Mouse (Mus musculus): ENCODE results near the gene Ndufa12.

The Ndufa12 gene

DNA sequence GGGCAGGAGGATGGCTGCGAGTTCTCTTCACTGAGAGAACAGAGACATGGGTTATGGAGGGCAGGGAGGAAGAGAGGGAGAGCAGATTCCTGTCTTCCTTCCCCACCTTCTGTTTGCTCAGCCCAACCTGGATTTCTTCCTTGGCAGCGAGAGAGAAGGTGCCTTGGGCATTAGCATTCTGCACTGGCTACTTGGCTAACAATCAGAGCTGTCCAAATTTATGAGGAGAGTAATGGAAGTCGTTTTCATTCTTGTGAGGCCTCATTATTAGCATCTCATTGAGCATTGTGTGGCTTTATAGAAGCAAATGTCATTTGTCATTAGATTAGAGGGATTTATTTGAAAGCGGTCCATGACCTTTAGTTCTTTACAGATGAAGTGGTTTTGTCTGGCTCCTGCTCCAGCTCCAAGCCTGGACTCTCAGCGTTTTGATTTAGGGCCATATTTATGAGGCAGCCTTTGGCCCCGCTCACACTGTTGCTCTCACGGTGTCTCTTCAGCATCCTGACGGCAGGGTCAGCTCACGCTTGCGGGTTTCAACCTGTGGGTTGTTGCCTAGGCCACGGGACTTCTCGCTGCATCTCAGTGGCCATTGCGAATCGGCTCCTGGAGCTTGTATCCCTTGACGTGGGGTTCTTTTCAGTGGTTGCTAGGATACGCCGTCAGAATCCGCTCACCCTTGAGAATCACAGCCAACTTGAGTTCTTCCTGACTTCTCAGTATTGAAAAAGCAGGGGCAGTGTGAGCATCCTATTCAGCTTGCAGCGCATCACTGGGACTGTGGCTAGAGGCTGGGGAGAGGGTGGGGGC is 31.9 kb downstream of the Ndufa12 start:
- DNase-seq (ENCODE audit: low read depth, low spot score) = no peak

DNA sequence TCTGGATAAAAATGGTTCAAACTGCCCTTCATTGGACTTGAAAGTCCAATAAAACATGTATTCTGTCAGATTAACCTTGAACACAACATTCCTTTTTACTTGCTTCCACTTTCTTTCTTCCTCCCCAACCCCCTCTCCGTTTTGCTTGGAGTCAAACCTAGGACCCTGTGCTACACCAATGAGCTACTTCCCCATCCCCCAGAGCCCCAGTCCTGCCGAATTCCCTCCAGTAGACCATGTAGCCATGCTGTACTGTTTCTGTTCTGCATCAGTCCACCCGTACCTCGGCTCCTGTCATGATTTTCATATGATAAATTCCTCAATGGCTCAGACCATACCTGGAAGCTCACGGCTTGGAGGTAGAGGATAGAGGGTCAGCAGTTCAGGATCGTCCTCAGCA is 32.5 kb downstream of the Ndufa12 start:
- no peak for DNase-seq (ENCODE audit: low read depth, low spot score)

DNA sequence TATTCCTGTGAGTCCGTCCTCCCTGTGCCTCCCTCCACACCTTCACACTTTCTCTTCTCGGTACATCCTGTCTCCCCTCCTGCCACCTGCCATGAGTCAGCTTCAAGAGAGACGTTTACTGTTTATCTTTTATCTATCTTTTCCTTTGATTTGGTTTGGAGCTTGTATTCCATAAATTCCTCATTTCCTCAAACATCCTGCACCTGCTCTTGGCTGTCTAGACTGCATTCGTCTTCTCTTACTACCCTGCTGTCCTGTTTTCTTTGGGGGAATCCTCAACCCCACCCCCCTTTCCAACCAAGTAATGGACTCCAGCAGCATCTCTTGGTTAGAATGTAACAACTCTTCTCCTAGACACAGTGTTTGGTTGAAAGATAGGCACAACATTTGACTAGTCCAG is 36.7 kb downstream of the Ndufa12 start:
- DNase-seq (ENCODE audit: low read depth, low spot score) = no peak

DNA sequence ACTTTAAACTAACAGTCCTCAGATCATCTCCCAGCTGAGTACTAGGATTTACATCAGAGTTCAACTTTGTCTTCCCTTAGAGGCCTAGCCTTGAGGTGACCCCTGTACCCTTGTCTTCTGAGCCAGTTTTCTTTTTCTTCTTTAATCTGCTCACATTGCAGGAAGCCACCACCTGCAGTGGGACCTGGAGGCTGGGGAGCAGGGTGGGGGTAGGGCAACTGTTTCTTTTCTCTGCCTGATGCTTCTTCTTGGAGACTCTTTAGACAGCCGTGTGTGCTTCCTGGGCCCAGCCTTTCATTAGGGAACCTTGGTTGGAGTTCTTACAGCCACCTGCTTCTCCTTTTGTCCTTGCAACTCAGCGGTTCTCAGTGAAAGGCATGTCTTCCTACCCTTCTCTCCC is 42.8 kb downstream of the Ndufa12 start:
- no peak for DNase-seq (ENCODE audit: low read depth, low spot score)

DNA sequence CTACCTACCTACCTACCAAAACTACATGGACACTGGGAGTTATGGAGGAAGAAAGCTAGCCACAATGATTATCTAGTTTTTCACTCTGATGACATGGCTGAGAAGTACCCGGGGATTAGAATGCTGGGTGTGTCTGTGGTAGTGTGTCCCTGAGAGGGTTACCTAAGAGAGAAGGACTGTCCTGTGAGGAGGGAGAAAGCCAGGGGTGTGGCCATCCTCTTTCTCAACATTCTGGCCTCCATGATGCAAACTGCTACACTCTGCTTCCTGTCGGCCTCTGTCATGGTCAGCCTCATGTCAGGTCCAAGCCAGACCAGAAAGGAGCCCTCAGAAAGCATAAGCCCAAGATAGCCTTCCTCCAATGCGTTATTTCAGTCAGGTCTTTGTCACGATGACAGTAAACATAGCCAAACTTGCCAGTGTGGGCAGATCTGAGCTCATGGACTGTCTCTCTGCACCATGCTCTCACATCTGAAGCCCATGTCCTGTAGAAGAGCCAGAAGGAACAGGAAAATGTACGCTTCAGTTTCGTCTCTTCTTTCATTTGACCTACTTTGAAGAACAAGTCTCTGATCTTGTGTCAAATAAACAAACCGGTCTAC is 49.3 kb downstream of the Ndufa12 start:
- DNase-seq (ENCODE audit: low read depth, low spot score) = no peak

DNA sequence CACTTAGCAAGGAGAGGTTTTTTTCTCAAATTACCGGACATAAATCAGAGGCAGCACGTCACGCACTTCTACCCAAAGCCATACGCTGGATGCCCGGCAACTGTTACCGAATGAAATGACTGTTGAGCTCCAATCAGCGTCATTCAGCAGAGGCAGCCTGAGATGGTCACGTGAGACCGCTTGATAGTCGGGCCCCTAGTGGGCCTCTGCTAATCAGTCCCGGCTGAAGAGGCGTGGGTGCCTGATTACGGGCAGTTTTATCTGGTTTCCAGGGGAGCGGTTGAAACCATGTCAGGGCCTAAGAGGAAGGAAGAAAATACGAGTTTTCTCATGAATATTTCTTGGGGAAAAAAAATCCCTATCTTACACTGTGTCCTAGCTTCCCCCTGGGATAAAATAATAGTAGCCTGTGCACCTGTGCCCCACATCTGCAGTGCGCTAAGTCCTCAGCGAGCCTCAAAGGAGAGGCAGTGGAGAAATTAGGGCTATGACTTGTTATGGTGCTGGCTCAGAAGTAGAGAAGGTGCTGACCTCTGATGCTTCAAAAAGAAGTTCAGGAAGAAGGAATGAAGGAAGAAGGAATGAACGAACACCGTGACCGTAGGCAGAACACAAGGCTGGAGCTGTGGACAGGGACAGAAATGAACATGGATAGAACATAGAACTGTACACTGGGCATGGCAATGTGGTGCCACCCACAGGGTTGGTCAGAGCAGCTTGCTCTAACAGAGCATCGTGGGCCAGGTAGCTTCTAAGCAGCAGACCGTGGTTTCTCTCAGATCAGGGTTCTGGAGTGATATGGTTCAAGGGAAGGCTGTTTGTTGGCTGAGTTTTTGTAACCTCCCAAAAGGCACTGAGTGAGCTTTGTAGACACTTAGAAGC is 51.3 kb downstream of the Ndufa12 start:
- no peak for DNase-seq (ENCODE audit: low read depth, low spot score)

DNA sequence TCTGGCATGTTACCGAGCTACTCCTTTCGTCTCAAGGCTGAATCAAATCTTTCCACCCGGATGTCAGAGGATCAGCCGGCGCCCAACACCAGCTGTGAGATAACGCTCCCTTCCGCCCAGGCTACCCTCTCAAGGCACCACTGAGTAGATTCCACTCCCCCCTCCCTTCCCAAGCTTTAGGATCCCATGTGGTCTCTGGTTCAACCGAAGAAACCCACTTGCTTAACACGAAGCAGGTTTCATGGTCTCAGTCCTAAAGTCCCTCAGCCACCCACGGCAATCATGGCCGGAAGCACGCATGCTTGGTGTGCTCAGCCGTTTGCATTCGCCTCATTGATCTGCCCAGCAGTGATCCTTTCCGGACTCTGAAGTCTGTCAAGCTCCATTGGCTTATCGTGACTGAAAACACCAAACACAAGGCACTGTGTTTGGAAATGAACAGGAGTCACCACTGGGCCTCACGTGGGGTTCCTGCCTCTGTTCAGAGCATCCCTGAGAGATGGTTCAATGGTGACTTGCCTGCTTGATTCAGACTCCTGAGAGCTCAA is 54.8 kb downstream of the Ndufa12 start:
- DNase-seq (ENCODE audit: low read depth, low spot score) = no peak

DNA sequence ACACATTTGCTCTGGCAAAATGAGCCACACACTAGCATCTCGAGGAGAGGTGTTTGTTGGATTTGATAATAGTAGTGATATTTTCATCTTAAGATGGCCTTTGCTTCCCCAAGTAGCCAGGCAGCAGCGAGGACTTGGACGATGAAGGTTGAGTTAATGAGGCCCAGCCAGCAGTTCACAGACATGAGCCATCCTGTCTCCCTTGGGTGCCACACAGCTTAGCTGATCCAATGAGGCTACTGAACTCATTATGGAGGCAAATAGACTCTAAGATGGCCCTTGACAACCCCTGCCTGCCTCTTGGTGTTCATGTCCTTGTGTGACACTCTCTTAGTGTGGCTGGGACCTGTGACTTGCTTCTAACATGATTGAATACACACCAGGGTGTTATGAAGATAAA is 56.2 kb downstream of the Ndufa12 start:
- DNase-seq (ENCODE audit: low read depth, low spot score) = no peak

- no peak for DNase-seq (ENCODE audit: low read depth, low spot score)
Measured at GRCm38 (mm10) chr10:94255744-94256143, 57.2 kb downstream of the Ndufa12 start.

DNA sequence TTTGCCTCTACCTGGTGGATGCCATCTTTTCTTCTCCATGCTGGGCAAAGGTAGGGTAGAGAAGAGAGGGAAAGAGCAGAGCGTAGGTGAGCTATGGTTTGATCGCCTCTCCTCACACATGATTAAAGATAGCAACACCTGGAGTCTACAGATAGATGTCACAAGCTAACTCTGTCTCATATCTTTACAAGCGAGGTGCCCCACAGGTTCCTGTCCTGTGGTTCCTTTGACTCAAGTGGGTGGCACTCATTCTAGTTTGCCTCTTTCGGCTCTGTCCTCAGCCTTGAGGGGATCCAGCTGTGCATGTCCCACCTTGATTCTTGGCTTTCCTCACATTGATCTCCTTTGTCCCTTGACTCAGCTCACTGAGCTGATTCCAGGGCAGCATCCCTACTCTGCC is 58.0 kb downstream of the Ndufa12 start:
- DNase-seq (ENCODE audit: low read depth, low spot score) = no peak

DNA sequence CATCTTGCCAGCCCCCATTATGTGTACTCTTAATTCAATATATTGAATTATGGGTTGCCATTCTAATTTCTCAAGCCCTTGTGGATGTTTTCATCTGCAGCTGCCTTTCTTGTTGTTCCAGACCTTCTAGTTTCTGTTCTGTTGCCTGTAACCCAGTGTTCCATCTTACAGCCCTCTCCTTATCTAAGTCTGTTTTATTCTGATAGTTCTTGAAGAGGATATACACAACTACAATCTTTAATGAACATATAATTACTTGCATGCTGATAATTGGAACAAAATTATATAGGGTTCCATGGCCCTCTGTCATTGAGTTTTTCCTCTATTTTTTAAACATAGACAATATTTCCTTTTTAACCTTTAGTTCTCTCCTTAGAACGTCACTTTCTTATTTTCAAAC is 62.0 kb downstream of the Ndufa12 start:
- DNase-seq (ENCODE audit: low read depth, low spot score) = no peak

DNA sequence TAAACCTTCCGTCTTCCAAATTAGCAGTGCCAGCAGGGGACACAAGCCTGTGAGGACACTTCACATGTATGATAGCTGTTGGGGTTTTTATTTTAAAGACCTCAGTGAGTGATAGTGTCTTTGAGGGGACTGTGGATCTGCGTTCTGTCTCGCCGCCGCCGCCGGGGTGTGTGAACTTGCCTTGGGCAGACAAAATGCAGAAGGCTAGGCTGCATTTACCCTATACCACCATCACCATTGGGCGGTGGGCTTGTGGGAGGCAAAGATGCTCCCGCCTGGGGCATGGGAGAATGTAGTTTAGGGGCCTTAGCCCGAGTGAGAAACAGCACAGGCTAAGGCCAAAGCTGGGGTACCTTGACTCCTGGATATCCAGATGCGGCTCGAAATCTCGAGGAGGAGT is 64.1 kb downstream of the Ndufa12 start:
- DNase-seq (ENCODE audit: low read depth, low spot score) = no peak

- no peak for DNase-seq (ENCODE audit: low read depth, low spot score)
Measured at GRCm38 (mm10) chr10:94263211-94263610, 64.7 kb downstream of the Ndufa12 start.

DNA sequence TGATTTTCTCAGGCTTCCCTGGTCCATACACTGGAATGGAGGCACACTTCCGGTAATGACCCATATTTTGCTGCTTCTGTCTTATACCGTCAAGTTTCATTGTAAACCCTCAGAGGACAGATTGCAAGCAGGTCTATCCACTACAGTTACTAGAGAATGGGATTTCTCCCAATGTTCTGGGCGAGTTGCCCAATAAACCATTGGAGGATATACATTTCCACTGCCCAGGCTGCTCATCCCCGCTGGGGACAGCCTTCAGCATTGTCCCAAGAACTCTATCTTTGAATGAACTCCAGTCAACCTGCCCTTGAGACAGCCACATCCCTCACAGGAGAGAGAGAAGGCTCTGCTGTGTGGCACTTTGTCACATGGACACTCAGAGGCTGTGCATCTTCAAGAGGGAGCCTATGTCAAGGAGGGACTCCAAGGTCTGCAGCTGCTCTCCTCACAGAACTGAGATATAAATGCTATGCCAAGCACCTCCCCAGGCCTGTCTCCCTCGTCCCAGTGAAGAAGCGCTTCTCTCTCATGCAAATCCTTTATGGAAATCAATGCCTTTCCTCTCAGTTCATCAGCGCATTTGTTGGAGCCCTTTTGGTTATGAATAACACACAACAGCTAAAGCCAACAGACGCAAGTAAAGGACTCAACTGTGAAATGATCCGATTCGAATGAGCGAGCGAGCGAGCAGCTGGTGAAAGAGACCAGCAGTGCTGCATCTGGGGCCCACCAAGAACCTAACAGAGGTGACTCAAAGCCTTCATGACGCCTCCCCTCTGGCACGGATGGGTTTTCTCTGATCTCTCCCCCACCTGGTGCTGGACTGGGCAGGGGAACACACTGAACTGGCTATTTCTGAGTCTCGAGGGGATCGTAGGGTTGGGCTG is 67.4 kb downstream of the Ndufa12 start:
- no peak for DNase-seq (ENCODE audit: low read depth, low spot score)
